Mouse (Mus musculus): ENCODE results near the gene Dlgap5.

The Dlgap5 gene

DNA sequence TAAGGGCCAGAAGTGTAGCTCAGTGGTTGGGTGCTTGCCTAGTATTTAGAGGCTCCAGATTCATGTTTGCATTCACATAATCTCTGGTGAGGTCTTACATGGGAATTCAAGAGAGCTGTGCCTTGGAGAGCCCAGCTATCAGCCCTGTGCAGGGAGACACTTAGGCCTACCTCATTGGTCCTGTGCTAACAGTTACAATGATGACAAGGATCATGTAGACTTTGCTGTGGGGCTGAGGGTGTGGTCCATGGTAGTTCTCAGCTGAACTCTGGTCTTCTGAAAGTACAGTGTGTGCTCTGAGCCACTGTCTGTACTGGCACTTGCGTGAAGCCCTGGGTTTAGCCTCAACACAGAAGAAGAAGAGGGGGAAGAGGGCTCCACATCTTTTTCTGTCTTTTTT, 71.5 kb downstream of the Dlgap5 start:
- no peak for DNase-seq

DNA sequence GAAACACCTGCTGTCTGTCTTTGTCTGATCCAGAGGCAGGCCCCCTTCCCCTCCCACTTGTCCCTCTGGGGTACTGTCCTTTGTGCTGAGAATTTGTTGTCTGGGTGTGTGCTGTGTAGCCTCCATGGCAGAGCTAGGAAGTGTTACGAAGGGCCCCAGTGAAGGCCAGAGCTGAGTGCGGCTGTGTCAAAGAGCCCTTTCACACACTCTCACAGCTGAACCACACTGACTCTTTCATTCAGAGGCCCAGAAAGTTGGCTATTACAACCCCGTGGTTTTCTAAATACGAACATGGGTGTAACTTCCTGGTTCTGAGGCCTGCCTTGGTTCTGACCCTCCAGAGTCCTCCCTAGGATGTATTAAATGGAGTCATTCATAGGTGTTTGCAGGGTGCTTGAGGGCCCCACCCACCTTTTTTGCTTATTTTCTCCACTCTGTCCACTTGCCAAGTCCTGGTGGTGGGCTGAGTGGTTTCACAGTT, 76.4 kb downstream of the Dlgap5 start:
- DNase-seq: no peak

DNA sequence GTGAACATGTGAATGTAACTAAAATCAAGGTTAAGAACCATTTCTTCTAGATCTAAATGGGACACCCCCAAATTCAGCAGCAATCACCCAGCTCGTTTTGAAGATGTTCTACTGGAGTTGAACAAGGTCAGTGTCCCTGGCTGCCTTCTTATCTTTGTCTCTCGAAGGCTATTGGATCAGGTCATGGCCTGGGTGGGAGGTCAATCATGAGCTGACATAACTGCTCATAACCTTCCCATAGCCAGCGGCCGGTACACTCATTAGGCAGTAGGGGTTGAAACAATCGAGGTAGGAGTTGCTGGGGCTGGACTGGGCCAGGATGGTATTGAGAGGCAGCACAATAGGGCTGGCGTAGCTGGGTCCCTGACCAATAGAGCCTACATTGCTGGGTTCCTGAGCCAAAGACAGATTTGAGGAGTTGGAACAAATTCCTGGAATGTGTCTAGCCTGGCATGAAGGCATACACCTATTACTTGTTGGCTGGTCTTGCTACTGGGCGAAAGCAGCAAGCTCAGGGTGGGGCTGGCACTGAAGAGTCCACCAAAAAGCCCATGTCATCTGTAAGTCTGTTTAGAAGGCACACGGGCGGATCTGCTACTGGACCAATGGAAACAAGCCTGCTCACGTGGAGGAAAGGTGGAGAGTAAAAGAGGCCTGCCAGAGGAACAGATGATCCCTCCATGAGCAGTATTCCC, 77.8 kb downstream of the Dlgap5 start:
- no peak for DNase-seq

Measured in kidney, postnatal 4 days (tissue).